Mouse (Mus musculus) midbrain, postnatal 0 days (tissue): ENCODE results near the gene Dcp1a. TPM values are rescaled to one million over a fixed set of nuclear protein-coding genes. Genes with fewer than 3 reads are reported as not detected.

Source experiments
- ATAC-seq: fragments of 200-750 bp; cut with Nextera tagmentation; 2 replicates; pipeline ENCODE4 v1.8.0; 2017; ENCODE audit warnings: moderate number of reproducible peaks, mild to moderate bottlenecking, moderate TSS enrichment, moderate library complexity; ENCODE audit not compliant: low FRiP score
- DNase-seq: peaks from one replicate; pipeline ENCODE4 v3.0.0-alpha.2; 2015; ENCODE audit warnings: low spot score
- H3K27ac ChIP-seq: fragments of 300-500 bp; sonication (generic); 2 replicates; pipeline ENCODE4 v1.5.1; 2014; ENCODE audit warnings: low read depth, mild to moderate bottlenecking, low read length, mixed read lengths
- H3K27me3 ChIP-seq: fragments of 300-500 bp; sonication (generic); 2 replicates; pipeline ENCODE4 v1.6.1; 2014; ENCODE audit warnings: low read length, control low read depth, mixed read lengths; ENCODE audit not compliant: insufficient read depth
- H3K36me3 ChIP-seq: fragments of 300-500 bp; sonication (generic); 2 replicates; pipeline ENCODE4 v1.6.1; 2014; ENCODE audit warnings: low read length, control low read depth, mixed read lengths; ENCODE audit not compliant: insufficient read depth
- H3K4me1 ChIP-seq: fragments of 300-500 bp; sonication (generic); 2 replicates; pipeline ENCODE4 v1.6.1; 2014; ENCODE audit warnings: mild to moderate bottlenecking, control low read depth, antibody characterized with exemption, low read length, mixed read lengths; ENCODE audit not compliant: insufficient read depth
- H3K4me2 ChIP-seq: fragments of 300-500 bp; sonication (generic); 2 replicates; pipeline ENCODE4 v1.6.1; 2014; ENCODE audit warnings: low read depth, mild to moderate bottlenecking, low read length, mixed read lengths; ENCODE audit not compliant: poor library complexity, severe bottlenecking
- H3K4me3 ChIP-seq: fragments of 300-500 bp; sonication (generic); 2 replicates; pipeline ENCODE4 v1.5.1; 2014; ENCODE audit warnings: low read depth, mild to moderate bottlenecking, low read length, moderate library complexity
- H3K9ac ChIP-seq: fragments of 300-500 bp; sonication (generic); replicated peaks from 2 replicates; pipeline ENCODE4 v1.6.1; 2014; ENCODE audit warnings: mild to moderate bottlenecking, low read length, moderate library complexity, mixed read lengths; ENCODE audit not compliant: poor library complexity, severe bottlenecking
- H3K9me3 ChIP-seq: fragments of 300-500 bp; sonication (generic); 2 replicates; pipeline ENCODE4 v1.6.1; 2016; ENCODE audit warnings: low read length, control low read depth
- CTCF ChIP-seq: IDR thresholded peaks from 2 replicates; pipeline ENCODE4 v1.5.1; 2016; ENCODE audit warnings: antibody characterized with exemption, mild to moderate bottlenecking
- WGBS: fragments of 180-500 bp; shearing (Covaris S2); extraction: QIAGEN DNeasy Blood & Tissue Kit; methylation state at CpG from one replicate; pipeline ENCODE4 v1.1.7; 2014; 5-methylcytosine and 5-hydroxymethylcytosine counted together
- polyA plus RNA-seq: library from polyadenylated mRNA; unstranded; fragments of >200 nt; fragmentation: Nextera tagmentation; extraction: Ambion mirVana; gene quantifications from 2 replicates; pipeline ENCODE4 v1.2.1, GENCODE M21; 2015
- total RNA-seq: library from RNA; depleted of rRNA; stranded (reverse); fragments of >200 nt; gene quantifications from 2 replicates; pipeline ENCODE4 v1.2.3, GENCODE M21; 2014

Gene Dcp1a
- total and polyA plus RNA-seq, 2 experiments from 2014 or later = 11.8 to 22.5 TPM

DNA sequence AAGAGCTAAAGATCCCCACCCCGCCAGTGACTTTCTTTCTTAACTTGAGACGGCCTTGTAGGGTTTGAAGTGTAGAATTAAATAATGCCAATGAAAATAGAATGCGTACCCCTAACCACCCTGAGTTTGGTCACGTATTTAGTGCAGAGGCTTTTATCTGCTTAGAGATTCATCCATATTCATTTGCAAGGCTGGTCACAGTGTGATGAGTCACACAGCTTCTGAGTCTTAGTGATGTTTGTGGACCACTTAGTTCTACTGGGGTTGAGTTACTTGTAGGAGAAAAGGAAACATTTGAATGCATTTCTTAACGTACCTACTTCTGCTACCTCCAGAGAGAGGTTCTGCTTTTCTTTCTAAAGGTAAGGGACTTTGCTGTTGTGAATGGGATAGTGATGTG is 25.7 kb downstream of the Dcp1a start:
- no peaks in the 10 kb centered on the region for H3K9me3 ChIP-seq
- H3K9ac ChIP-seq = no peak overlapping the region
- WGBS = 79% methylated on average over 5 of the region's 5 CpGs
- H3K4me2 ChIP-seq = no peak overlapping the region
- H3K27me3 ChIP-seq = no peaks in the 10 kb centered on the region
- H3K4me3 ChIP-seq = no peak overlapping the region
- H3K36me3 ChIP-seq = peaks cover 29% of the 10 kb centered on the region
- H3K4me1 ChIP-seq = no peaks in the 10 kb centered on the region
- ATAC-seq (no peak), DNase-seq (no peak)
- no peak overlapping the region for H3K27ac ChIP-seq
- TF ChIP-seq CTCF = no peak

DNA sequence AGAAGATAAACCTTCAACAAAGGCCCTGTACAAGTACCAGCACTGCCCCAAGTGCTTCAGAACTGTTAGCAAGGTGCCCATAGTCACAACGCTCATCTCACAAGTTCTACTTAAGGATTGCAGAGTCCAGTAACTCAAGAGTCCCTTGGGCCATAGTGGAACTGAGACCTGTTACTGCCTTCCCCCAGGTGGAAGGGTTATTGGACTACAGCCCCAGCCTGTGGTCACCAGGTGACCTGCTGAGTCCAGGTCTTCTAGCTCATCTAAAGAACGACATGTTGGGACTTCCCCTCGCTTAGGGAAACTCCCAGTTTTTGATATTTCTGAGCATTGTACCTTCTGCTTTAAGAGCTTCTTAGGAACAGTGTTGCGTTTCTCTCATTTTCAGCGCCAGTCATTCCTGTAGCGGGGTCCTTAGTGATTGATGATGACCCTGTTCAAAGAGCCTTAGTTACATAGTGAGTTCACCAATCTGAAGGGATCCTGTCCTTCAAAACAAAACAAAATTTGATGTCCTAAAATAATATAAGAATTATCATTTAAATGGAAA is 31.0 kb downstream of the Dcp1a start:
- no peak for TF ChIP-seq CTCF
- WGBS = 96% methylated on average over 6 of the region's 6 CpGs

DNA sequence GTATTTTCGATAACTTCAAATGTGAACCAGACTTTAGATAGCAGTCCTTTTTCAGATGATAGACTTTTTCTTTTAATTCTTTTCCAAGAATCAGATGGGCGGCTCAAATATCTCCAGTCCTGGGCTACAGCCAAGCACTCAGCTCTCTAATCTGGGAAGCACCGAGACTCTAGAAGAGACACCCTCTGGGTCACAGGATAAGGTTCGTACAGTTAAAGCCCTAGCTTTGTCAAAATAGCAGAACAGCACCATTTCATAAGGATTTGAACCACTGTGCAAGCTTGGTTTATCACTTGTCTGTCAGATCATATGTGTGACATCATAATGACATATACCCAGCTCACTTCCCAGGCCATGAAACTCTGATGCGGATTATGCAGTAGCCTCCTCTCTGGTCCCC is 33.6 kb downstream of the Dcp1a start:
- H3K36me3 ChIP-seq = peaks cover 18% of the 10 kb centered on the region
- no peak for ATAC-seq
- no peak overlapping the region for H3K4me3 ChIP-seq
- H3K4me1 ChIP-seq = no peaks in the 10 kb centered on the region
- H3K9me3 ChIP-seq = no peaks in the 10 kb centered on the region
- no peaks in the 10 kb centered on the region for H3K27me3 ChIP-seq
- H3K27ac ChIP-seq = no peak overlapping the region
- no peak overlapping the region for H3K4me2 ChIP-seq
- WGBS = 87% methylated on average over 5 of the region's 5 CpGs
- no peak for TF ChIP-seq CTCF
- no peak for DNase-seq
- no peak overlapping the region for H3K9ac ChIP-seq

More for the DNA sequence above, 31.0 kb downstream of the Dcp1a start:
- Histone ChIP-seq H3K4me1 (no peaks in the 10 kb centered on the region), H3K4me2 (no peak overlapping the region), H3K9ac (no peak overlapping the region; the same call in 1 of the 2 replicates), H3K27me3 (no peaks in the 10 kb centered on the region), H3K36me3 (peaks cover 31% of the 10 kb centered on the region), H3K27ac (no peak overlapping the region), H3K4me3 (no peak overlapping the region), H3K9me3 (no peaks in the 10 kb centered on the region)
- DNase-seq (no peak), ATAC-seq (no peak)

DNA sequence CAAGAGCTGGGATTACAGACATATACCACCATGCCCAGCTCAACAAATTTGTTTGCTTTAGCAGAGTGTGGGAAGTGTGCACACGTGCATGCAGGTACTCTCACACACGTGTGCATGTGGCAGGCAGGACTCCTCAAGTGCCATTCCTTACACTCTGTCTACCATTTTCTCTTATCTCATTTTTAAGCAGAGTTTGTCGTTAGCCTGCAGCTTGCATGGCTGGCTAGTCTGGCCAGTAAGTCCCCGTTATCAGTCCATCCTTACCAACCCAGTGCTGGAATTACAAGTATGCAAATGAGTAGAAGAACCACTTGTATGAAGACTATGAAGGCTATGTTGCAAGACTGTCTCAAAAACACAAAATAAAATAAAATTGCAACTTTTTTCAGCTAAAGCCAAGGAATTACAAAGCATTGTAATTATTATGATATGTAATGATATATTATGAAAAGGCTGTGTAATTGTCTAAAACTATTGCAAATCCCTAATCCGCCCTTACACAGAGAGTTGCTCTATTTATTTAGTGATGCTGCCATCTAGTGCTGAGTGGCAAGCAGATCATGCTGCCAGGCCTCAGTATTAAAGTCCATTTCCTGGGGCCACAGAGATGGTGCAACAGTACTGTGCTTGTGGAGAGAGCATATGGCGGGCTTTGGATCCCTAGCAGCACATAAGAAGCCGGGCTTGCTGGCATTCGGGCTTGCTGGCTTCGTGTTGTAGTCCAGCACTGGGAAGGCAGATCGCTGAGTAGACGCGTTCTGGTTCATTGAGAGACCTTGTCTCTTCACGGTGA is 36.8 kb downstream of the Dcp1a start:
- Histone ChIP-seq H3K27ac (no peak overlapping the region), H3K9ac (no peak overlapping the region), H3K4me1 (no peaks in the 10 kb centered on the region), H3K27me3 (no peaks in the 10 kb centered on the region), H3K36me3 (peaks cover 27% of the 10 kb centered on the region), H3K9me3 (no peaks in the 10 kb centered on the region), H3K4me2 (no peak overlapping the region), H3K4me3 (no peak overlapping the region)
- WGBS = 91% methylated on average over 13 of the region's 13 CpGs
- ATAC-seq (no peak), DNase-seq (peak; percentile 61)
- TF ChIP-seq CTCF = peak; percentile 77

DNA sequence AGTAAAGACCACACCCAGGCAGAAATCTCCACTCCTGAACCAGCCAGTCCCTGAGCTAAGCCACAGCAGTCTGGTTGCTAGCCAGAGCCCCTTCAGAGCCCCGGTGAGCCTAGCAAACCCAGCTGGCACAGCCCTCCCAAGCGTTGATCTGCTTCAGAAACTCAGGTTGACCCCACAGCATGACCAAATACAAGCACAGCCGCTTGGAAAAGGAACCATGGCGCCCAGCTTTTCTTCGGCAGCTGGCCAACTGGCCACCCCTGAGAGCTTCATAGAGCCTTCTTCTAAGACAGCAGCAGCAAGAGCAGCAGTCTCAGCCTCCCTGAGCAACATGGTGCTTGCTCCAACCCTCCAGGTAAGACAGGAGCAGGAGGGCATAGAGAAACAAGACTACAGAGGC is 40.0 kb downstream of the Dcp1a start:
- ATAC-seq = no peak
- peaks cover 45% of the 10 kb centered on the region for H3K36me3 ChIP-seq

DNA sequence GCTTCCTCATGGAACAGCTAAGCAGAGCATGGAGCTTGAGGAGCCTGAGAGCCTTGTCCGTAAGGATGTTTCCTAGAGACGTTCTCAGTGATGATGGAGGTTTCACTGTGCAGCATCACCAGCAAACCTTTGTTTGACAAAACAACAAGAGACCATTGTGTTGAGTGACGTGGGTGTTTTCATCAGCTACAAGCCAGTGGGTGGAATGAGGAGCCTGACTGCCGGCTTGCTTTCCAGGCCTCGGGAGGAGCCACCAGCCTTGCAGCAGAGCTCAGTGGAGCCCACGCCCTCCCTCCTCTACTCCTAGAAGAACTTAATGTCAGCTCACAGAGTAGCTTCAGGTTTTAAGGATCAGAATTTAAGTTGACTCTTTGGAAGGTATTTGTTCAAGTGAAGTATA is 44.0 kb downstream of the Dcp1a start:
- no peak overlapping the region for H3K4me2 ChIP-seq
- H3K36me3 ChIP-seq = peaks cover 64% of the 10 kb centered on the region
- no peak overlapping the region for H3K4me3 ChIP-seq
- no peak for DNase-seq
- no peak overlapping the region for H3K27ac ChIP-seq
- no peaks in the 10 kb centered on the region for H3K4me1 ChIP-seq
- no peak for TF ChIP-seq CTCF
- no peaks in the 10 kb centered on the region for H3K9me3 ChIP-seq
- 73% methylated on average over 6 of the region's 6 CpGs for WGBS
- no peak for ATAC-seq
- no peak overlapping the region for H3K9ac ChIP-seq
- H3K27me3 ChIP-seq = no peaks in the 10 kb centered on the region

More for the DNA sequence above, 40.0 kb downstream of the Dcp1a start:
- WGBS = 85% methylated on average over 5 of the region's 5 CpGs
- H3K27ac ChIP-seq = no peak overlapping the region
- H3K9ac ChIP-seq = no peak overlapping the region
- no peaks in the 10 kb centered on the region for H3K27me3 ChIP-seq
- no peaks in the 10 kb centered on the region for H3K4me1 ChIP-seq
- TF ChIP-seq CTCF = no peak
- H3K9me3 ChIP-seq = no peaks in the 10 kb centered on the region
- peak; percentile 3 for DNase-seq
- no peak overlapping the region for H3K4me2 ChIP-seq
- no peak overlapping the region for H3K4me3 ChIP-seq
